ENCODE assay signal across 12 mouse cellular contexts in the genomic region with DNA sequence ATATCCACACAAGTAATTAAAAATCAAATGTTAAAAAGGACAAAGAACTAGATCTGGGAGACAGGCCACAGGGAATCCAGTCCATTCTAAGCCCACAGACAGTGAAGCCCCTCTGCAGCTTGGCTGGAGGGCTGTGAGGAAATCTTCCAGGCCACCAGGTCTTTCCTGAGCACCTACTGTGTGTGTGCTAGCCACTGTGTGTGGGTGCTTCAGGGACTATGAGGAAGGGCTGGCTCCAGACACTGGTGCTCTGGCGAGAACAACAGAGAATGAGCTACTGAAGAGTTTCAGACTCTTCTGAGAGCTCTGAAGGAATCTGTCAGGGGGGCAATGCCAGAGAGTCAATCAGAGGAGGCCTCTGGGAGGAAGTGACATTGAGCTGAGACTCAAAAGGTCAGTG. TPM values are rescaled to one million over a fixed set of nuclear protein-coding genes. Genes with fewer than 3 reads are reported as not detected.
A peak's percentile ranks its signal among the peaks of the same experiment; 100 is the strongest.
DNase-seq lines count a peak whose midpoint lies in the region; ATAC-seq and TF ChIP-seq lines count a peak whose summit lies in the region.
"Had no signal": no experiment of that assay in that cellular context is flagged by ENCODE, and none has a peak within 500 bp of the region (broad histone marks: within the 10 kb centered on the region; RNA-seq: fewer than 3 reads in every experiment).

No protein-coding gene starts in this region.

- H3K9ac ChIP-seq in heart, embryonic 12.5 days, result 0 out of 2 replicates have a peak overlapping the region, but pooled peaks have one; percentile 20
- H3K9ac ChIP-seq in limb, embryonic 14.5 days (ENCODE audit: low read depth, low read length, severe bottlenecking), result no peak overlapping the region
- H3K9ac ChIP-seq: forebrain, embryonic 15.5 days; liver, embryonic 13.5 days had no signal

- H3K4me2 ChIP-seq in heart, embryonic 12.5 days, result no peak overlapping the region
- no peak overlapping the region for H3K4me2 ChIP-seq in limb, embryonic 14.5 days (replicated peaks; ENCODE audit: low read depth, low read length, severe bottlenecking)
- H3K4me2 ChIP-seq: forebrain, embryonic 15.5 days; liver, embryonic 13.5 days had no signal

- H3K9me3 ChIP-seq in heart, embryonic 12.5 days (replicated peaks), result no peaks in the 10 kb centered on the region
- no peaks in the 10 kb centered on the region for H3K9me3 ChIP-seq in limb, embryonic 14.5 days (ENCODE audit: control insufficient read depth, low read length)
- H3K9me3 ChIP-seq: forebrain, embryonic 15.5 days; liver, embryonic 13.5 days had no signal

- peak overlapping the region; percentile 79; the same call in 1 of the 2 replicates for H3K27ac ChIP-seq in heart, embryonic 12.5 days (ENCODE audit: poor library complexity, severe bottlenecking)
- peak overlapping the region; percentile 11 for H3K27ac ChIP-seq in bone marrow macrophage, adult 2 months (ENCODE audit: insufficient read depth, low read depth, low read length)
- peak overlapping the region; percentile 82 for H3K27ac ChIP-seq in limb, embryonic 14.5 days (replicated peaks; ENCODE audit: low read depth, low read length)
- H3K27ac ChIP-seq: liver, embryonic 13.5 days had no signal

- no peak for DNase-seq in heart, postnatal 25 days (ENCODE audit: low spot score)
- peak; percentile 34 for DNase-seq in kidney, adult 9 months
- DNase-seq in kidney, postnatal 10 days, result no peak
- no peak for DNase-seq in limb, embryonic 14.5 days (ENCODE audit: low spot score)
- DNase-seq in spleen, postnatal 14 days (ENCODE audit: low spot score in 2 of 2), result no peak
- DNase-seq in right cerebral cortex, postnatal 25 days, result no peak
- DNase-seq: cerebellum, adult 11-12 months; liver, embryonic 13.5 days had no signal

- no peak for TF ChIP-seq POLR2A in bone marrow macrophage, adult 2 months (IDR thresholded peaks at IDR 0.05; ENCODE audit: borderline replicate concordance, low read depth, low read length)
- TF ChIP-seq POLR2A in limb, embryonic 14.5 days (IDR thresholded peaks at IDR 0.05; ENCODE audit: borderline replicate concordance, extremely low read depth, insufficient read depth, insufficient read length), result no peak

- TF ChIP-seq CTCF in bone marrow macrophage, adult 2 months (IDR thresholded peaks at IDR 0.05; ENCODE audit: low read depth, low read length), result no peak

- no peaks in the 10 kb centered on the region for H3K27me3 ChIP-seq in heart, embryonic 12.5 days (replicated peaks)
- H3K27me3 ChIP-seq in limb, embryonic 14.5 days (ENCODE audit: control insufficient read depth, insufficient read depth, low read length), result no peaks in the 10 kb centered on the region
- H3K27me3 ChIP-seq: forebrain, embryonic 15.5 days; Patski had no signal

- H3K4me1 ChIP-seq in heart, embryonic 12.5 days (replicated peaks), result peaks cover 94% of the 10 kb centered on the region
- H3K4me1 ChIP-seq in bone marrow macrophage, adult 2 months (ENCODE audit: control insufficient read depth, insufficient read depth, low read length), result peaks cover 50% of the 10 kb centered on the region
- H3K4me1 ChIP-seq in limb, embryonic 14.5 days (ENCODE audit: control insufficient read depth, insufficient read depth, low read length), result peaks cover 49% of the 10 kb centered on the region
- H3K4me1 ChIP-seq: liver, embryonic 13.5 days had no signal

- intact Hi-C loops in heart, postnatal 25 days (cut with DNase I), result no loop called here

- no peak overlapping the region for H3K4me3 ChIP-seq in heart, embryonic 12.5 days
- no peak overlapping the region for H3K4me3 ChIP-seq in bone marrow macrophage, adult 2 months (ENCODE audit: insufficient read depth, low read length)
- H3K4me3 ChIP-seq in limb, embryonic 14.5 days (replicated peaks; ENCODE audit: low read length), result no peak overlapping the region
- H3K4me3 ChIP-seq: forebrain, embryonic 15.5 days; liver, embryonic 13.5 days had no signal

- no peak for ATAC-seq in heart, embryonic 12.5 days (ENCODE audit: insufficient number of reproducible peaks, low FRiP score)
- ATAC-seq in limb, embryonic 14.5 days (ENCODE audit: low FRiP score, low read depth), result no peak

- 38% methylated on average over 1 of the region's 1 CpGs for WGBS in heart, embryonic 12.5 days
- WGBS in limb, embryonic 14.5 days, result 63% methylated on average over 1 of the region's 1 CpGs

- H3K36me3 ChIP-seq in heart, embryonic 12.5 days, result peaks cover 9% of the 10 kb centered on the region; the same call in 1 of the 2 replicates
- peaks cover 33% of the 10 kb centered on the region for H3K36me3 ChIP-seq in limb, embryonic 14.5 days (ENCODE audit: control insufficient read depth, insufficient read depth, low read length)
- H3K36me3 ChIP-seq: forebrain, embryonic 15.5 days; liver, embryonic 13.5 days had no signal

RNA-seq across cellular contexts. Expression of a gene that starts 13.6 kb away (rescaled TPM):
- 136 and 137 TPM in 2 replicates for polyA plus RNA-seq in heart, embryonic 12.5 days (2016; fragmentation: Nextera tagmentation; extraction: Ambion mirVana)
- total RNA-seq in heart, postnatal 25 days (2021), result 10 to 100 TPM; 48.7 to 54.3 TPM
- 74.9 and 77.0 TPM in 2 replicates for polyA plus RNA-seq in bone marrow macrophage, adult 2 months (2012; ENCODE audit: insufficient read depth, insufficient read length, missing spikeins)
- polyA plus RNA-seq in limb, embryonic 14.5 days (2012; rRNA removed), result 294 and 361 TPM in 2 replicates
- polyA plus RNA-seq in limb, embryonic 14.5 days (2014; fragmentation: Nextera tagmentation; extraction: Ambion mirVana), result 200 and 235 TPM in 2 replicates

Comparison
In these comparisons a context has a peak if more than half of its experiments do, and no peak if none do; other contexts are left out.
1. H3K27ac ChIP-seq: peak in every context shown above with its lines; median percentile 82 in limb, embryonic 14.5 days; 79 in heart, embryonic 12.5 days; 11 in bone marrow macrophage, adult 2 months.